In the genomic region with DNA sequence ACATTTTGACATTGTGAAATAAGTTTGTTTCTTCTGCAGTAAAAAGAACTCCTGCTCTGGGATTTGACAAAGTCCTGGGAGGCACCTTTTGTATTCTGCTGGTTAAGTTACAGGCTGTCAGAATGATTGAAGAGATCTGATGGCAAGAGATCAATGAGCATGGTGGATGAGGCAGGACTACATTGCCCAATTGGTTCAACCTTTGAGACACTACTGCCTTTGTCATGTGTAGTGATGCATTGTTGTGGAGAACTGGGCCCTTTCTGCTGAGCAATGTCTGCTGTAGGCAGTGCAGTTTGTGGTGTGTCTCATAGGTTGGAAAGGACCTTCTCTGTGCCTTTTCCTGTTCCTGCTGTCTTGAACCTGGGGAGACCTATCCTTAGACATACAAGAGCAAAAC, we compare ENCODE assay signal across 20 mouse cellular contexts. TPM values are rescaled to one million over a fixed set of nuclear protein-coding genes. Genes with fewer than 3 reads are reported as not detected.
DNase-seq lines count a peak whose midpoint lies in the region; ATAC-seq and TF ChIP-seq lines count a peak whose summit lies in the region.
"Had no signal": no experiment of that assay in that cellular context is flagged by ENCODE, and none has a peak within 500 bp of the region (broad histone marks: within the 10 kb centered on the region; RNA-seq: fewer than 3 reads in every experiment).

No protein-coding gene starts in this region.

- no peak for TF ChIP-seq POLR2A in bone marrow macrophage, adult 2 months (IDR thresholded peaks at IDR 0.05; ENCODE audit: borderline replicate concordance, low read depth, low read length)

- TF ChIP-seq EP300 in liver, postnatal 0 days (IDR thresholded peaks at IDR 0.05; ENCODE audit: low read depth) = no peak

- no peaks in the 10 kb centered on the region for H3K36me3 ChIP-seq in liver, postnatal 0 days (replicated peaks; ENCODE audit: insufficient read depth, low read length)
- H3K36me3 ChIP-seq in liver, embryonic 12.5 days = no peaks in the 10 kb centered on the region
- H3K36me3 ChIP-seq in kidney, embryonic 15.5 days = no peaks in the 10 kb centered on the region
- H3K36me3 ChIP-seq: embryonic facial prominence, embryonic 12.5 days; forebrain, embryonic 15.5 days; heart, embryonic 13.5 days; hindbrain, embryonic 15.5 days had no signal

- H3K27ac ChIP-seq in liver, postnatal 0 days (ENCODE audit: low read depth) = no peak overlapping the region
- H3K27ac ChIP-seq in liver, embryonic 12.5 days = no peak overlapping the region
- H3K27ac ChIP-seq in bone marrow macrophage, adult 2 months (ENCODE audit: insufficient read depth, low read depth, low read length) = peak overlapping the region; percentile 76
- no peak overlapping the region for H3K27ac ChIP-seq in kidney, embryonic 15.5 days
- H3K27ac ChIP-seq: embryonic facial prominence, embryonic 12.5 days; forebrain, embryonic 15.5 days; heart, embryonic 13.5 days; hindbrain, embryonic 15.5 days had no signal

- H3K9ac ChIP-seq in liver, postnatal 0 days (replicated peaks) = no peak overlapping the region
- no peak overlapping the region for H3K9ac ChIP-seq in liver, embryonic 12.5 days
- H3K9ac ChIP-seq in kidney, embryonic 15.5 days = no peak overlapping the region
- H3K9ac ChIP-seq: embryonic facial prominence, embryonic 12.5 days; forebrain, embryonic 15.5 days; heart, embryonic 13.5 days; hindbrain, embryonic 15.5 days had no signal

- no peaks in the 10 kb centered on the region for H3K4me1 ChIP-seq in liver, postnatal 0 days (ENCODE audit: insufficient read depth)
- no peaks in the 10 kb centered on the region for H3K4me1 ChIP-seq in liver, embryonic 12.5 days
- peaks cover 41% of the 10 kb centered on the region for H3K4me1 ChIP-seq in bone marrow macrophage, adult 2 months (ENCODE audit: control insufficient read depth, insufficient read depth, low read length)
- H3K4me1 ChIP-seq in kidney, embryonic 15.5 days = no peaks in the 10 kb centered on the region
- H3K4me1 ChIP-seq: embryonic facial prominence, embryonic 12.5 days; forebrain, embryonic 15.5 days; heart, embryonic 13.5 days; hindbrain, embryonic 15.5 days had no signal

- ATAC-seq in liver, postnatal 0 days = peak; percentile 31; the same call in 1 of the 2 replicates
- no peak for ATAC-seq in liver, embryonic 12.5 days
- peak; percentile 36; the same call in 1 of the 2 replicates for ATAC-seq in megakaryocyte, adult 5-6 weeks (ENCODE audit: poor library complexity, severe bottlenecking)
- no peak for ATAC-seq in kidney, embryonic 15.5 days (replicated peaks; ENCODE audit: low FRiP score)
- no peak for ATAC-seq in inflammation-experienced regulatory T-cells, adult 6 months
- ATAC-seq: forebrain, embryonic 15.5 days had no signal

- no peak overlapping the region for H3K4me2 ChIP-seq in liver, postnatal 0 days (ENCODE audit: low read depth, low read length)
- H3K4me2 ChIP-seq in liver, embryonic 12.5 days = no peak overlapping the region
- H3K4me2 ChIP-seq in kidney, embryonic 15.5 days = no peak overlapping the region
- H3K4me2 ChIP-seq: embryonic facial prominence, embryonic 12.5 days; forebrain, embryonic 15.5 days; heart, embryonic 13.5 days; hindbrain, embryonic 15.5 days had no signal

- no peak overlapping the region for H3K4me3 ChIP-seq in liver, postnatal 0 days (ENCODE audit: low read depth, low read length)
- no peak overlapping the region for H3K4me3 ChIP-seq in liver, embryonic 12.5 days
- no peak overlapping the region for H3K4me3 ChIP-seq in bone marrow macrophage, adult 2 months (ENCODE audit: insufficient read depth, low read length)
- no peak overlapping the region for H3K4me3 ChIP-seq in kidney, embryonic 15.5 days (replicated peaks)
- H3K4me3 ChIP-seq: embryonic facial prominence, embryonic 12.5 days; forebrain, embryonic 15.5 days; heart, embryonic 13.5 days; hindbrain, embryonic 15.5 days had no signal

- no peaks in the 10 kb centered on the region for H3K9me3 ChIP-seq in liver, postnatal 0 days (ENCODE audit: low read length)
- no peaks in the 10 kb centered on the region for H3K9me3 ChIP-seq in liver, embryonic 12.5 days (replicated peaks)
- H3K9me3 ChIP-seq in kidney, embryonic 15.5 days (replicated peaks) = no peaks in the 10 kb centered on the region
- H3K9me3 ChIP-seq: embryonic facial prominence, embryonic 12.5 days; forebrain, embryonic 15.5 days; heart, embryonic 13.5 days; hindbrain, embryonic 15.5 days had no signal

- DNase-seq in liver, postnatal 0 days = no peak
- no peak for DNase-seq in adrenal gland, postnatal 14 days
- DNase-seq: adrenal gland, postnatal 36 days; cerebellum, adult 11-12 months; cerebellum, adult 9-10 months; cerebellum, postnatal 25 days; gastrocnemius, postnatal 36 days; heart, postnatal 36 days had no signal

- H3K27me3 ChIP-seq in liver, postnatal 0 days (ENCODE audit: insufficient read depth, low read length) = no peaks in the 10 kb centered on the region
- no peaks in the 10 kb centered on the region; the same call in none of the 2 replicates for H3K27me3 ChIP-seq in liver, embryonic 12.5 days (replicated peaks)
- no peaks in the 10 kb centered on the region for H3K27me3 ChIP-seq in kidney, embryonic 15.5 days
- H3K27me3 ChIP-seq: CH12.LX; embryonic facial prominence, embryonic 12.5 days; forebrain, embryonic 15.5 days; heart, embryonic 13.5 days; hindbrain, embryonic 15.5 days had no signal

- TF ChIP-seq CTCF in liver, postnatal 0 days (IDR thresholded peaks at IDR 0.05; ENCODE audit: low read depth) = no peak
- TF ChIP-seq CTCF in bone marrow macrophage, adult 2 months (IDR thresholded peaks at IDR 0.05; ENCODE audit: low read depth, low read length) = no peak

RNA-seq across cellular contexts. Expression of a gene that starts 10.8 kb away (rescaled TPM):
- polyA plus RNA-seq in liver, postnatal 0 days (2015; fragmentation: Nextera tagmentation; extraction: Ambion mirVana) = 0.92 and 1.3 TPM in 2 replicates
- polyA plus RNA-seq in liver, embryonic 12.5 days (2016; fragmentation: Nextera tagmentation; extraction: Ambion mirVana) = 0.08 TPM in 2 replicates
- 0.90 and 1.5 TPM in 2 replicates for polyA plus RNA-seq in bone marrow macrophage, adult 2 months (2012; ENCODE audit: insufficient read depth, insufficient read length, missing spikeins)
- 11.9 and 15.8 TPM in 2 replicates for total RNA-seq in megakaryocyte, adult 5-6 weeks (2015)
- total RNA-seq in megakaryocyte, adult 5-6 weeks (2017) = 5.3 and 6.8 TPM in 2 replicates
- polyA plus RNA-seq in kidney, embryonic 15.5 days (2015; fragmentation: Nextera tagmentation; extraction: Ambion mirVana) = 13.2 and 14.6 TPM in 2 replicates
- polyA plus RNA-seq in inflammation-experienced regulatory T-cells, adult 6 months (2017; shearing (Covaris generic)) = under 1 TPM in 1 of 3 experiments, not detected in 2; 0.26 TPM
- total RNA-seq in adrenal gland, postnatal 14 days (2021) = not detected in 2 replicates
- total RNA-seq: CH12.LX; gastrocnemius, adult 8-10 months; gastrocnemius, postnatal 36 days; heart, postnatal 36 days had no signal
- polyA plus RNA-seq: heart, postnatal 0 days had no signal

RNA-seq across cellular contexts. Expression of a gene that starts 31.1 kb away (rescaled TPM):
- polyA plus RNA-seq in liver, postnatal 0 days (2015; fragmentation: Nextera tagmentation; extraction: Ambion mirVana) = 40.9 and 43.5 TPM in 2 replicates
- polyA plus RNA-seq in liver, embryonic 12.5 days (2016; fragmentation: Nextera tagmentation; extraction: Ambion mirVana) = 48.0 and 52.3 TPM in 2 replicates
- 77.7 and 94.5 TPM in 2 replicates for polyA plus RNA-seq in bone marrow macrophage, adult 2 months (2012; ENCODE audit: insufficient read depth, insufficient read length, missing spikeins)
- 17.5 and 17.7 TPM in 2 replicates for total RNA-seq in megakaryocyte, adult 5-6 weeks (2015)
- 192 and 195 TPM in 2 replicates for total RNA-seq in megakaryocyte, adult 5-6 weeks (2017)
- polyA plus RNA-seq in kidney, embryonic 15.5 days (2015; fragmentation: Nextera tagmentation; extraction: Ambion mirVana) = 97.7 and 101 TPM in 2 replicates
- polyA plus RNA-seq in inflammation-experienced regulatory T-cells, adult 6 months (2017; shearing (Covaris generic)) = 10 to 100 TPM; 47.1 to 75.0 (median 63.3) TPM
- total RNA-seq in adrenal gland, postnatal 14 days (2021) = 70.7 and 75.4 TPM in 2 replicates

RNA-seq across cellular contexts. Expression of a gene that starts 50.7 kb away (rescaled TPM):
- 8.0 and 8.8 TPM in 2 replicates for polyA plus RNA-seq in liver, postnatal 0 days (2015; fragmentation: Nextera tagmentation; extraction: Ambion mirVana)
- 22.1 and 22.9 TPM in 2 replicates for polyA plus RNA-seq in liver, embryonic 12.5 days (2016; fragmentation: Nextera tagmentation; extraction: Ambion mirVana)
- 22.6 and 22.7 TPM in 2 replicates for polyA plus RNA-seq in bone marrow macrophage, adult 2 months (2012; ENCODE audit: insufficient read depth, insufficient read length, missing spikeins)
- total RNA-seq in megakaryocyte, adult 5-6 weeks (2015) = 10.1 and 12.7 TPM in 2 replicates
- 12.5 and 13.1 TPM in 2 replicates for total RNA-seq in megakaryocyte, adult 5-6 weeks (2017)
- polyA plus RNA-seq in kidney, embryonic 15.5 days (2015; fragmentation: Nextera tagmentation; extraction: Ambion mirVana) = 25.9 and 26.8 TPM in 2 replicates
- polyA plus RNA-seq in inflammation-experienced regulatory T-cells, adult 6 months (2017; shearing (Covaris generic)) = 10 to 100 TPM; 16.9 to 22.4 (median 18.0) TPM
- 15.5 and 18.7 TPM in 2 replicates for total RNA-seq in adrenal gland, postnatal 14 days (2021)

RNA-seq across cellular contexts. Expression of a gene that starts 51.9 kb away (rescaled TPM):
- 4.6 and 4.9 TPM in 2 replicates for polyA plus RNA-seq in liver, postnatal 0 days (2015; fragmentation: Nextera tagmentation; extraction: Ambion mirVana)
- 10.5 and 10.7 TPM in 2 replicates for polyA plus RNA-seq in liver, embryonic 12.5 days (2016; fragmentation: Nextera tagmentation; extraction: Ambion mirVana)
- polyA plus RNA-seq in bone marrow macrophage, adult 2 months (2012; ENCODE audit: insufficient read depth, insufficient read length, missing spikeins) = 13.3 and 15.9 TPM in 2 replicates
- 17.5 and 18.2 TPM in 2 replicates for total RNA-seq in megakaryocyte, adult 5-6 weeks (2015)
- total RNA-seq in megakaryocyte, adult 5-6 weeks (2017) = 17.0 and 18.5 TPM in 2 replicates
- 31.7 and 36.2 TPM in 2 replicates for polyA plus RNA-seq in kidney, embryonic 15.5 days (2015; fragmentation: Nextera tagmentation; extraction: Ambion mirVana)
- polyA plus RNA-seq in inflammation-experienced regulatory T-cells, adult 6 months (2017; shearing (Covaris generic)) = 10 to 100 TPM; 24.0 to 33.4 (median 31.1) TPM
- 8.2 and 10.0 TPM in 2 replicates for total RNA-seq in adrenal gland, postnatal 14 days (2021)

Comparison
In these comparisons a context has a peak if more than half of its experiments do, and no peak if none do; other contexts are left out.
1. ATAC-seq: peak in liver, postnatal 0 days (single experiment) and megakaryocyte, adult 5-6 weeks (single experiment); none in liver, embryonic 12.5 days (single experiment), kidney, embryonic 15.5 days (single experiment) and inflammation-experienced regulatory T-cells, adult 6 months (single experiment).